Mouse (Mus musculus) cerebellum, adult 18-20 months (tissue): ENCODE results near the gene Tmem198.

ENCODE experiments used
- DNase-seq, 2 experiments: peaks; one replicate each; pipeline ENCODE4 v3.0.0; 2021

The Tmem198 gene

DNA sequence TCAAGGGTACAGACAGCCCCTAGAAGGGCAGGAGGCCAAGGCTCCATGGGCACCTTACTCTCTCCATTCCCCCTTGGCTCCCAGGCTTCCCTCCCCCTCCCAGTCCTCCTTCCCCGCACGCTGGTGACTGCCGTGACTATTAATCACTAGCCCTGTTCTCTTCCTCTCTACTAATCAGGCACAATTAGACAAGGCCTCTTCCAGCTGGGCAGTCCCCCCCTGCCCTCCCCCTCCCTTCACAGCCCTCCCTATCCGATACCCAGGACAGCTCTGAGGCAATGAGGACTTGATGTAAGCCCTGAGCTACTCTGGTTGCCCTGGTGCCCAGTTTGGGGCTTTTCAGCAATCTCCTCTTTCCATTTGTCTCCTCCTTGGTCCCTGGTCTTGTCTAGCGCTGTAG is 23.4 kb upstream of the Tmem198 start:
- no peak for DNase-seq

DNA sequence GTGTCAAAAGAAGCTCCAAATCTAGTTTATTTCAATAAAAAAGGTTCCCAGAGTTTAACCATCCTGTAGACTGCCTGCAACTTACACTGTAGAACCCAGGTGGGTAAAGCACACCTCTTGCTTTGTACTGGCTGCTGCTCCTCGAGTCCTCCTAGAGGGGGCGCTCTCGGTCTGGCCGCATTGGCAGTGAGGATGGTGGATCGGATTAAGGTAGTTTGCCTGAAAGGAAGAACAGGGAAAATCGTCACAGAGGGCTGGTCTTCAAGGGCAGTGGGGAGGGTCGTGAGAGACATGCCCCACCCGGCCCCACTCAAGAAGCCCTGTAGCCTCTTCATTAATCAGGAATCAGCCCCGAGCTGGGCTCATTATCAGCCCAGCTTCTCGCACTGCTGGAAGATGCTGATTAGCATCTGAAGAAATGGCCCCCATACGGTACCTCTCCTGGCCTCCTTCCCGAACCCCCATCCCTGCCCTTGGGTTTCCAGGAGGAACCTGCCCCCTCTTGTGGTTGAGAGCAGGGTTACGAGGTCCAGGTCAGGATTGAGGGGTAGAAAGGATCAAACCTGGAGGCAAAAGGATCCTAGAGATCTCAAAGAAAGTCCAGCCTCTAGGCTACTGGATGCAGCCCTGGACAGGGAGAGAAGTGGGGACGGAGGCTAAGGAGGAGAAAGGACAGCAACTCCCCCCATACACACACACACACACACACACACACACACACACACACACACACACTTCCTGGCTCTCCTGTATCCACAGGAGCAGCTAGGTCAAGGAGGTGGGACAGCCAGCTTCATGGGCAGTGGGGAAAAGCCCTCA is 22.4 kb upstream of the Tmem198 start:
- peak in 1 of 2 experiments; percentile 53 for DNase-seq

DNA sequence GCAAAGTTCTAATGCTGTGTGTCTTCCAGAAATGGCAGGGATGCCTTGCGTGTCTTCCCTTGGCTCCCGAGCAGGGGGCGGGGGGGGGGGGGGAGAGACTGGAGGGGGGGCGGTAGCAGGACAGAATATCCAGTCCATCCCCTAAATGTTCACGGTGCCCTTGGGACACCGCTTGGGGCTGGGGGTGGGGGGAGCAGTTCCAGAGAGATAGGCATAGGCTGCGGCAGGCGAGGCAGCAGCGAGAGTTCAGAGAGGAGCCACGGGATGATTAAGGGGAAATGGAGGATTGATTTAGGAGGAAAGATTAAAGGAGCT is 21.7 kb upstream of the Tmem198 start:
- DNase-seq: no peak

DNA sequence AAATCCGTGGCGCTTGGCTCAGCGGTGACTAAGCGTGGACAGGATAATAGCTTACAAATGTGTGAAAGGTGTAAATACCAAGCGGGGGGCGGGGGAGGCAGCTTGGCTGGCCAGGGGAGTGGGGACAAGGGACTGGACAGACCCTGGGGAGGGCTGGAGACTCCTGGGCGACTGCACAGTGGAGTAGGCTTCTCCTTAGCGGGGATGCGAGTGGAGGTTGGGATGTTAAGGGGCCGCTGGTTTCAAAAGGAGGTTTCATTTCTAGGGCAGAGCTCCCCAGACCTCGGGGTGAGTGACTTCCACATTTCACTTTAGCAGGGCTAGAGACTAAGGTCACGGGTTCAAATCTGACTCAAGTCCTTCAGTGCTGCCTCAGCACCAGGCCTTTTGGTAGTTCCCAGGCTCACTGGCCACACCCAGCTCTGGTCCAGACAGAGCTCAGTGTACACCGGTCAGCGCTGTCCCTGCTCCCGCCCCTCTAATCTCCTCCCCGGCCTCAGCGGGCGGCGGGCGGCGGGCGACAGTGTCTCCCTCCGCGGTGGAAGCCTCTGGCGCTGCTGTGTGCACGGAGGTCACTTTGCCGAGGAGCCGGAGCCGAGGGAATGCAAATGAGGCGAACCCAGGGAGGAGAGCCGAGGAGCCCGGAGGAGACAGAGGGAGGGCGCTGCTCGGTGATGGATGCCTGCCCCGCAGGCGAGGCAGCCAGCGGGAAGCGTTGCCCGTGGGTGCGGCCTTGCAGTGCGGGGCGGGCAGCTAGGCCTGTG is 21.1 kb upstream of the Tmem198 start:
- DNase-seq: peak; percentile 45 to 51

DNA sequence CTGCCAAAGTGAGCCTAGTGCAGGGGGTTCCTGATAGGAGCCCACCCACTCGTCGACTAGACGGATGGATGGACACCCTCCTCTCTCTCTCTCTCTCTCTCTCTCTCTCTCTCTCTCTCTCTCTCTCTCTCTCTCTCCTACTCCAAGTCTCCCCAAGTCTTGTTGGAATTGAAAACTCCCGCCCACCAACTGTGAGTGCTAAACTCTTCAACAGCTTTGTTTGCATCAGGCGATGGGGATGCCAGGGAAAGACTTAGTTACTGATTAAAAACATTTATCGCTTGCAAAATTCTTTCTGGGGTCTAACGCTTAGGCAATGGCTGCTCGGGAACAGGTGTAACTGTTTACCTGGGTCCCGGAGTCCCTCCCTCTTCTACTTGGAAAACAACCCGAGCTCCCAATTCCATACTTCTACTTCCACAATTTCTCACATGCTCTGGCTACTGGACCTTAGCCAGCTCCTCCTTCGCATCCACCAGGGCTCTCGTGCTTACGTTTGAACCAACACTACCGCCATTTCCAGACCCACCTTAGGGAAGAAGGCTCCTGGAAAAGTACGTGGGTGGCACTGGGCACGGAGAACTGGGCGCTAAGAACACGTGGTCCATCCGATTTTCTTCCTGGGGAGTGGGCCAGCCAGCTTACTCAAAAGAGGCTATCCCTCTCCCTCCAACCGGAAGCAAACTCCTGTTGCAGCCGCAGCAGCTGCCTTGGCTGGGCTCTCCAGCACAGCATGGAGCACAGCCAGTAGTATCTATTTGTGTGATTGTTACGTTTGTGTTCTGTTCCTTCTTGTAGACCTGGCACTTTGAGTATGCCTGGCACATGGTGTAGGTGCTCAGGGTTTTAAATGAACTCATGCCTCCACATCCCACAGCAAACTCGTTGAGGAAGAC is 20.3 kb upstream of the Tmem198 start:
- DNase-seq: peak in 1 of 2 experiments; percentile 44

DNA sequence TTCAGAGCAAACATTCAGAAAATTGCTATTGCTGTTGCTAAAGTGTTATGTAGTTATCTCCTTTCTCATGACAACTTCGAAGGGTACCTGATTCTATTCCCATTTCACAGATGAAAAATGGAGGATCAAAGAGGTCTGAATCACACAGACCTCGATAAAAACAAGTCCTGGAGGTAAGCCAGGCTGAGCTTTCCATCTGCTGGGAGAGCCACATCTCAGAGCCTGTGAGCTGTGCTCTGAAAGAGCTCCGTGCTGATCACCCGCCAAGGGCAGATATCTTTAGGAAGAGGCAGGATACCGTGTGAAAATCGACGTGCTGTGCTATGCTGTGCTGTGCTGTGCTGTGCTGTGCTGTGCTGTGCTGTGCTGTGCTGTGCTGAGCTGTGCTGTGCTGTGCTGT is 19.0 kb upstream of the Tmem198 start:
- no peak for DNase-seq

DNA sequence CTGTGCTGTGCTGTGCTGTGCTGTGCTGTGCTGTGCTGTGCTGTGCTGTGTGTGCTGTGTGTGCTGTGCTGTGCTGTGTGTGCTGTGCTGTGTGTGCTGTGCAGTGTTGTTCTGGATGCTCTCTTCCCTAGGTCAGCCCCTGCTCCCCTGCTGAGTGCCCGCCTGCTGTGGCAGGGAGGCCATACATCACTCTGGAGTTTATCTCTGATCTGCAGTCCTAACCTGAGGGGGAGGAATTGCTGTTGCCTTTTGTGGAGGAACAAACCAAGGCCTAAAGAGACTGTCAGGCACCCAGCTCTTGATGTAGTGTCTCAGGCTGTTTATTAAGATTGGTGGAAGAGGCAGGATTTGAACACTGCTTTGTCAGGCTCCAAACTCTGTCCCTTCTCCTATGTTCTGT is 16.7 kb upstream of the Tmem198 start:
- DNase-seq: no peak

DNA sequence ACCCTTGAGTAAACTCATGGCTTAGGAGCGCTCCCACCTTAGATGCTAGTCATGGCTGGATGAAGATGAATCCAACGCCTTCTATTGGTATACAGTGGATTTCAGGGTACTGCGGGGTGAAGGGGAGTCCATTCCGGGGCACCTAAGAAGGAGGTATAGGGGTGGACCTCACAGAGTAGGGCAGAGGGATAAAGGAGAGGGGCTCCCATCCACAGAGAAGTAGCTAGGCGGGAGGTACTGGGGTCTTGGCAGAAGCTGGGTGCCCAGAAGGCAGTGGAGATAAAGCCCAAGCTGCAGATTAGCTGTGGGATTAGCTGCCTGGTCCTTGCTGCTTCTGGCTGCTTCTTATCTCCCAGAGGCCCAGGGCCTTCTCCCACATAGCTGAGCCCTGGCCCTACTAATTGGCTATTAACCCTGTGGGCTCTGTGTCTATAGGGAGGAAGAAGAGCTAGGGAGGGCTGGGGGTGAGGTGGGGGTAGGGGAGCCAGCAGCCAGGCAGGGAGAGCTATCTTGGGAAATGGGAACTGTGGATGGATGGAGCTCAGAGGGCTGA is 15.6 kb upstream of the Tmem198 start:
- no peak for DNase-seq

DNA sequence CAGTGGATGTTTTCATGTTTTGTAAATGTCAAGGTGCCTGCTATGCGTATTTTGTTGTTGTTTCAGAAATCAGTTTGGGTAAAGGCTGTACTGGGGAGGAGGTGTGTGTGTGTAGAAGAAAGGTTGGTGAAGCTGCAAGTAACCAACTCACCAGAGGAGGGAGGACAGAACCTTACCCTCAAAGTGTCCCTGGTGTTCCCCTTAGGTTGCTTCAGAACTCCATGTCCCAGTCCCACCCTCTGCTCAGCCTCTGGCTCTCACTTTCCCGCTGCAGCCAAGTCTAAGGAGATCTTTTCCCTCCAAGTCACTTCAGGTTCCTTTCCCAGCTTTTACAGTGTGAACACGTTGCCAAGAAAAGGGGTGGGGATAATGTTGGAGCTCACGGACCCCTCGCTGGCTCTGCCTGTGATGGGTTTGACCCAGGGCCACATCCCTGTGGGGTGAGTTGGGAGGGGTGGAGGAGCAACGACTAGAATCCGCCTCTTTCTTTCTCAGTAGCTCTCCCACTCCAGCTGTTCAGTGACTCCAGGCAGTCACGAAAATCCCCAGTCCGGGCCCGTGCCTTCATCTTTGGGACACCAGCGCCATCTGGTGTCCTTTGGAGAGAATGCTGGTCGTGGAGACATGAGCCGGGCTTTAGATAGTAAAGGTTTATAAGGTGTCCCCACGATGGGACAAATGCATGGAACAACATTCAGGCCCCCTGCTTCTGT is 12.0 kb upstream of the Tmem198 start:
- peak; percentile 76 to 91 for DNase-seq

DNA sequence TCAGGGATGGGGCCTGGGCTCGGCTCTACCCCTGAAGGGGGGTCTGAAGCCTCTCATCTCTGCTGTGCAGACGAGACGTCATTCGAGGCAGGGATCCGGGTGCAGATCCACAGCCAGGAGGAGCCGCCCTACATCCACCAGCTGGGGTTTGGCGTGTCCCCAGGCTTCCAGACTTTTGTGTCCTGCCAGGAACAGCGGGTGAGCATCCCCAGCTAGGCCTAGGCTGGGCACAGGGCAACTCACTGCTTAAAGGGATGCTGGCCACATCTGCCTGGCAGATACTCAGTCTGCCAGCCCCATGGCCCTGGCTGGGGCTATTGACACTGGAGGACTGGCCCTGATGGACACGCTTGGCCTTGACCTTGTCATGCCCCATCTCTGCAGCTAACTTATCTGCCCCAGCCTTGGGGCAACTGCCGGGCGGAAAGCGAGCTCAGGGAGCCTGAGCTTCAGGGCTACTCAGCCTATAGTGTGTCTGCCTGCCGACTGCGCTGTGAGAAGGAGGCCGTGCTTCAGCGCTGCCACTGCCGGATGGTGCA is 10.0 kb upstream of the Tmem198 start:
- DNase-seq: no peak

DNA sequence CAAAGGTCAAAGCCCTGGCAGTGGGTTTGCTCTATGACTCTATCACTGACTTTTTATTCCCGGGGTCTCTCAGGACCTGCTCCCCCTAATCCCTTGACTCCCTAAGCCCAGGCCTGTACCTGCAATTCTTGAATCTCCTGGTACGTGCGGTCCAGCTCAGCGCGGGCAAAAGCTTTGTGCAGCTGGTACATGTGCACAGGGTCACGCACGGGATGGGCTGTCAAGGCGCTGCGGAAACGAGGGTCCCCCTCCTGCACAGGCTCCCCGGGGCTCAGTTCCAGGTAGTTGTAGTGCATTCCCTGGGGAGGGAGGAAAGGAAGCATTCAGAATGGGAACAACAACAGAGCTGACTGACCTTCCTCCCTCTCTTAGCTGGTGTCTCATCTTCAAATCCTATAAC is 2.9 kb upstream of the Tmem198 start:
- DNase-seq: no peak

DNA sequence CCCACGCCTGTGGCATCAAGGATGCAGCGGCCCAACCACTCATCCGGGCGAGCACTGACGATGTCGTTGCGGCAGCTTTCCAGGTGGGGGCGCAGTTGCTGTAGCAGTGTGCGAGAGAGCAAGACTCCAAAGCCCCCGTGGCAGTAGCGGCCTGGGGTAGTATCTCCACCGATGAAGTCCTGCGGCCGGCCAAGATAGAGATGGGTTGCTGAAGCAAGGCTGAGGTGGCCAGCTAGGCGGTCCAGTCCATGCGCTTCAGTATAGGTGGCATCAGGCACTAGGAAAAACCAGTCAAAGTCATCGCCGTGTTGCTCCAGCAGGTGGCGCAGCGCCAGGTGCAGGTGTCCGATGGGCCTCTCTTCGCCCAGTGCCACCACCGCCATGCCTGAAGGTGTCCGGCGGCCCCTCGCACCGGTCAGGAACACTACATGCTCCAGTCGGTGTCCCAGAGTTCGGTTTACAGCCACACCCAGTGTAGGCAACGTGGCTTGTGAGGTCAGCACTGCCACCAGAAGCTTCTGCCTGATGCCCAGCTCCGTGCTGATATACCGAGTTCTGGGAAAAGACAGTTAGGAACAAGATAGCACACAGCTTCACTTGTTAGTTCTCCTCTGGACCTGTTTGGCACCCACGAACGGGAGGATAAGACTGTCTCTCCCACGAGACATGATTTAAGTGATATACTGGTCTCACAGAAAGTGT is 1.9 kb upstream of the Tmem198 start:
- DNase-seq: peak; percentile 92 to 96

DNA sequence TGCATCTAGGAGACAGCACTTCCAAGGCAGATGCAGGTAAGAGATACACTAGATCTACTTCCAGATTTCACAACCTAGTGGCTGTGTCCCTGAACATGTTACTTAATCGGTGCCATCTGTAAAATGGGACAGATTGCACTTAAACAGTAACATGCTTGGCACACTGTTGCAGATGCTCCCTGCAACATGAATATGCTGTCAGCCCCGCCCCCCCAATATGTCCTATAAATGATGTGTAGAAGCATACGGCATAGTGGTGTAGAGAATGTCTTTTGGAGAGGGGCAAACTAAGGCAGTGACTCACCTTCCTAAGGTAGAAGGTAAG is 1.4 kb upstream of the Tmem198 start:
- peak in 1 of 2 experiments; percentile 38 for DNase-seq

DNA sequence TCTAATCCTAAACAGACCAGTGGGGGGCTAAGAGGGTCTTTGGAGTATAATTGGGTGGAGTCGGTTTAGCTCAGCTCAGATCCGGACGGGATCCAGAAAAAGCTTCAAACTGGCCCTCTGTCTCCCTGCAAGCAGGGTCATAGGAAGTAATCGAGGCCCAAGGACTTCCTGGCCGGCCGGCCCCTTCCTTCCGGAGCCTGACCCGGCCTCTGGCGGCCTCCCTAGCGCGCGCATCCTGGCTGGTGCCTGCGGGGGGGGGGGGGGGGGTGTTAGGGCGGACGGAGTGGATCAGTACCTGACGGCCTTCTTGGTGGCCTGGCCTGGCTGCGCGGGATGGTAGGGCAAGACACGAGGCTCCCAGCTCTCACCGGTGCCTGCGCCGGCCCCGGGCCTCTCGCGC is 835 bp upstream of the Tmem198 start:
- DNase-seq: no peak

DNA sequence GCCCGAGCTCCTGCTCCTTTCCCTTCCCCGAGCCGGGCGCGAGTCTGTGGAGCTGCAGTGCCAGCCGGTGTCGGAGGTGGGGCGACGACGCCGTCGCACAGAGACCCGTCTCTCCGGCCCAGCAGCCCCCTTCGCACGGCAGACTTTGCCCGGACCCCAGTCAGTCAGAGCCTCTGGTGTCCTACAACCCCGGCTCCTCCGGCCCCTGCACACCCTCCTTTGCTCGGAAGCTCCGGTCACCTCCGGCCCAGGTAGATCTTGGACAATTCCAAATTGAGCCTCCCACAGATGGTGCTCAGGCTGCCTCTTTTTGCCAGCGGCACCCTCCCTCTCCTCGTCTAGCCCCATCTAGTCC is 280 bp downstream of the Tmem198 start:
- no peak for DNase-seq

DNA sequence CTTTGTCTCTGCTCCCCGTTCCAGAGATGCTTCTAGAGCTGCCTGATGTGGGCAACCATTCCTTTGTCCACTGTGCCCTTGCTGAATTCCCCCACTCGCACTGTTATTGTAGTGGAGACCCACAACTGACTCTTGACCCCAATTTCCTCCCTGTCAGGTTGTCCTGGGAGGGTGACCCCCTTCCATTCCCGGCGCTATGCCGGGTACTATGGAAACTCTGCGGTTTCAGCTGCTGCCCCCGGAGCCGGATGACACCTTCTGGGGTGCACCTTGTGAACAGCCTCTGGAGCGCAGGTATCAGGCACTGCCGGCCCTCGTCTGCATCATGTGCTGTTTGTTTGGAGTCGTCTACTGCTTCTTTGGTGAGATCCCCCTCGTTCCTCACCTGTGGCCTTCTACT is 704 bp downstream of the Tmem198 start:
- peak; percentile 41 to 54 for DNase-seq

DNA sequence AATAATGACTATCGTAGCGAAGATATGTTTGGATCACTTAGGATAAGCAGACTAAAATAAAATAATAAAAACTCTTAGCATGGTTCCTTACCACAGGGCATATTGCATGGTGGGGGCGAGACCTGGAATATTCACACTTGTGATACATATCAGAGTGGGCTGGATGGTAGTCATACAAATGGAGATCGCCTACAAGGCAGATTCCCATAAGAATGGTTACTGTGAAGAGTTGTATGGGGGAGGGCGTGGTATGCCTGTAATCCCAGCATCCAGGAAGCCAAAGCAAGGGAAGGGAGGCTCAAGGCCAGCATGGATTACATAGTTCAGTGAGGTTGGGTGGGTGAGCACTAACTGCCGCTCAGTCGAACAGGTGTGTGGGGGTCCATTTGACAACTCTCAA is 1.4 kb downstream of the Tmem198 start:
- DNase-seq: no peak

DNA sequence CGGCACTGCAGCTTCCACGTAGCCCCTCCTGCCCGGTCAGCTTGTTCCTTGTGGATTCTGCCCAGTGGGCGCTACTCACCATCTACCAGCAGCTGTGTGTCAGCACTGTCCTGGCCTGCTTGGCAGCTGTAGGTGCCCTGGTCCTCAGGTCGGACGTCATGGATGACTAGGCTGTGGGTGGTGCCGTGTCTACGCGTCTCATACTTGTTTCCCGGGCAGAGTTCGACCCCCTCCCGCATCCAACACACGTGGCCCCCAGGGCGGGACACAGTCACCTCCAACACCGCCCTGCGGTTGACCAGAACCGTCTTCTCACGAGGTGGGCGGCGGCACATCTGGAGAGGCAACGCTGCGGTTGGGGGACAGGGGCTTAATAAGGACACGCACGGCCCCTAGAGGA is 7.2 kb downstream of the Tmem198 start:
- DNase-seq: no peak

DNA sequence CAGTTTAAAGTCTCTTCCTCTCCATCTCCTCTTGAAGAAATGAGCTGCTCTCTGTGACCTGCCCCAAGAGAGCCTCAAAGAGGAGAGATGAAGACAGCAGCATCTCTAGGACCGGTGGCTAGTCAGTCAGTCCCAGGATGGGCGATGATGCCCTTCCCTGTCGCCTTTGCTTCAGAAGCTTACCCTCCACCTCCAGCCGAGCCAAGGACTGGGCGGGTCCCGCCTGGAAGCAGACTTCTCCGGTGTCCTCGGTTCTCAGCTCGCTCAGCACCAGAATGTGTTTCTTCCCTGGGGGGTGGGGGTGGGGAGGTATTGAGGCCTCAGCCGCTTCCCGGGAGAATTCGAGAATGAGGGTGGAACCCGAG is 7.7 kb downstream of the Tmem198 start:
- DNase-seq: peak in 1 of 2 experiments; percentile 48

DNA sequence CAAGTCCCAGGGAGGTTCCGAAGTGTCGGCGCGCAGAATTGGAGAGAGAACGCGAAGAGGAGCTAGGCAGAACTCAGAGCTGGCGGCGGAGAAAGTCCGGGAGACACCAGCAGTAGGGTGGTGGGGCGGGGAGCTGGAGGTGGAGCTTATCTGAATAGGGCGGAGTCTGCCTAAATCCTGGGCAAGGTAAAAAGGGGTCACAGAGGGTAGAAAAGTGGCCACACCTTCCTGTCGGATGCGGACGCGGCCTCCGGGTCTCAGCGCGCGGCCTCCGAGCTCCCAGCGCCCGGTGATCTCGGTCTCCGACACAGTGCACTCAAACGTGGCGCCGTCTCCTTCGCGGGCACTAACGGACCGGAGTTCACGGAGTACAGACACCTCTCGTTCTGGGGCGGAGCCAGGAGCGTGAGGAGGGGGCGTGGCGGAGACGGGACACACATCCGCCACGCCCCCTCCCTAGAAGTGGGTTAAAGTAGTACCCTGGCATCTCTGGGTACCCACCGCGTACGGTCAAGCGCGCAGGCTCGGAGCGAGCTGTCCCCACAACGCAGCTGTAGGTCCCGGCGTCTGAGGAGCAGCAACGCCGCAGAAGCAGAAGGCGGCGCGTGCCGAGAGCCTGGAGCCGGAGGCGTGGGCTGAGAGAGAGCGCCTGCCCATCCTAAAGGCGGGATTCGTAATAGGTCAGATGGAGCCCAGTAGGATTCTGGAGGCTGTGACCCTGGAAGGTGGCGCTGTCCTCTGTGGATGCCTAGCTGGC is 8.3 kb downstream of the Tmem198 start:
- peak; percentile 86 for DNase-seq
